Mouse (Mus musculus) liver, embryonic 12.5 days (tissue): Measurements from ENCODE around the gene Zfp821. TPM values are rescaled to one million over a fixed set of nuclear protein-coding genes. Genes with fewer than 3 reads are reported as not detected.

Source experiments
- ATAC-seq: fragments of 200-750 bp; cut with Nextera tagmentation; 2 replicates; pipeline ENCODE4 v1.8.0; 2017; ENCODE audit warnings: moderate number of reproducible peaks, mild to moderate bottlenecking, moderate library complexity
- H3K27ac ChIP-seq: fragments of 300-500 bp; sonication (generic); 2 replicates; pipeline ENCODE4 v1.5.1; 2016; ENCODE audit warnings: mild to moderate bottlenecking
- H3K27me3 ChIP-seq: fragments of 300-500 bp; sonication (generic); replicated peaks from 2 replicates; pipeline ENCODE4 v1.6.1; 2016; ENCODE audit warnings: mild to moderate bottlenecking, moderate library complexity
- H3K36me3 ChIP-seq: fragments of 300-500 bp; sonication (generic); 2 replicates; pipeline ENCODE4 v1.6.1; 2016; ENCODE audit warnings: mild to moderate bottlenecking, moderate library complexity
- H3K4me1 ChIP-seq: fragments of 300-500 bp; sonication (generic); 2 replicates; pipeline ENCODE4 v1.6.1; 2016
- H3K4me2 ChIP-seq: fragments of 300-500 bp; sonication (generic); 2 replicates; pipeline ENCODE4 v1.6.1; 2016; ENCODE audit warnings: mild to moderate bottlenecking, moderate library complexity
- H3K4me3 ChIP-seq: fragments of 300-500 bp; sonication (generic); 2 replicates; pipeline ENCODE4 v1.5.1; 2016; ENCODE audit warnings: mild to moderate bottlenecking, moderate library complexity
- H3K9ac ChIP-seq: fragments of 300-500 bp; sonication (generic); 2 replicates; pipeline ENCODE4 v1.6.1; 2016; ENCODE audit warnings: mild to moderate bottlenecking, moderate library complexity
- H3K9me3 ChIP-seq: fragments of 300-500 bp; sonication (generic); replicated peaks from 2 replicates; pipeline ENCODE4 v1.6.1; 2016; ENCODE audit warnings: mild to moderate bottlenecking, moderate library complexity
- WGBS: fragments of 180-500 bp; shearing (Covaris S2); methylation state at CpG from one replicate; pipeline ENCODE4 v1.1.7; 2016; ENCODE audit not compliant: insufficient replicate concordance; 5-methylcytosine and 5-hydroxymethylcytosine counted together
- polyA plus RNA-seq: library from polyadenylated mRNA; unstranded; fragments of >200 nt; fragmentation: Nextera tagmentation; extraction: Ambion mirVana; gene quantifications from 2 replicates; pipeline ENCODE4 v1.2.1, GENCODE M21; 2016

The Zfp821 gene
- polyA plus RNA-seq, 1 experiment from 2014 or later, result 11.4 TPM

- no peak for ATAC-seq
- 80% methylated on average over 3 of the region's 3 CpGs for WGBS
- Histone ChIP-seq H3K4me1 (no peaks in the 10 kb centered on the region), H3K9me3 (no peaks in the 10 kb centered on the region), H3K27ac (no peak overlapping the region), H3K4me3 (no peak overlapping the region), H3K4me2 (no peak overlapping the region), H3K9ac (no peak overlapping the region), H3K36me3 (peaks cover 75% of the 10 kb centered on the region), H3K27me3 (no peaks in the 10 kb centered on the region)
These were observed 19.8 kb downstream of the Zfp821 start for GRCm38 (mm10) chr8:109725106-109725505.

- WGBS, result 68% methylated on average over 3 of the region's 3 CpGs
- peaks cover 63% of the 10 kb centered on the region for H3K36me3 ChIP-seq
- no peak overlapping the region for H3K4me2 ChIP-seq
- peaks cover 5% of the 10 kb centered on the region for H3K4me1 ChIP-seq
- no peak overlapping the region for H3K9ac ChIP-seq
- no peaks in the 10 kb centered on the region for H3K27me3 ChIP-seq
- ATAC-seq, result no peak
- no peak overlapping the region for H3K4me3 ChIP-seq
- H3K9me3 ChIP-seq, result no peaks in the 10 kb centered on the region
- no peak overlapping the region for H3K27ac ChIP-seq
These were observed 25.7 kb downstream of the Zfp821 start for GRCm38 (mm10) chr8:109731012-109731411.

- WGBS, result 75% methylated on average over 3 of the region's 3 CpGs
- H3K27ac ChIP-seq, result no peak overlapping the region
- peaks cover 51% of the 10 kb centered on the region for H3K36me3 ChIP-seq
- no peak overlapping the region for H3K4me3 ChIP-seq
- no peak overlapping the region for H3K4me2 ChIP-seq
- H3K9ac ChIP-seq, result no peak overlapping the region
- H3K4me1 ChIP-seq, result peaks cover 15% of the 10 kb centered on the region
- no peak for ATAC-seq
- H3K9me3 ChIP-seq, result no peaks in the 10 kb centered on the region
- H3K27me3 ChIP-seq, result no peaks in the 10 kb centered on the region
These were observed 28.7 kb downstream of the Zfp821 start for GRCm38 (mm10) chr8:109734018-109734417.

GRCm38 (mm10) chr8:109736819-109737218 is 31.5 kb downstream of the Zfp821 start:
- 5% methylated on average over 8 of the region's 8 CpGs for WGBS
- no peak; the same call in 1 of the 2 replicates for ATAC-seq

GRCm38 (mm10) chr8:109737237-109738048 is 32.1 kb downstream of the Zfp821 start, which contains the start of gene Atxn1l:
Gene Atxn1l (minus strand): TSS chr8:109737739.
- Histone ChIP-seq H3K27ac (peak within 1 kb of the TSS; percentile 75), H3K9ac (peak within 1 kb of the TSS; percentile 91), H3K9me3 (no peaks in the 10 kb centered on the region), H3K4me3 (peak within 1 kb of the TSS; percentile 80), H3K27me3 (no peaks in the 10 kb centered on the region), H3K36me3 (peaks cover 27% of the 10 kb centered on the region), H3K4me1 (peaks cover 15% of the 10 kb centered on the region), H3K4me2 (peak within 1 kb of the TSS; percentile 79)
- ATAC-seq, result peak; percentile 89
- WGBS, result under 1% methylated on average over 59 of the region's 59 CpGs

More at GRCm38 (mm10) chr8:109736819-109737218, 31.5 kb downstream of the Zfp821 start:
- Histone ChIP-seq H3K27me3 (no peaks in the 10 kb centered on the region), H3K27ac (peak overlapping the region; percentile 75), H3K4me1 (peaks cover 15% of the 10 kb centered on the region), H3K9me3 (no peaks in the 10 kb centered on the region), H3K36me3 (peaks cover 33% of the 10 kb centered on the region), H3K9ac (peak overlapping the region; percentile 91), H3K4me2 (peak overlapping the region; percentile 79), H3K4me3 (peak overlapping the region; percentile 80)

GRCm38 (mm10) chr8:109738049-109738380 is 32.7 kb downstream of the Zfp821 start:
- no peak for ATAC-seq
- Histone ChIP-seq H3K4me1 (peaks cover 15% of the 10 kb centered on the region), H3K36me3 (peaks cover 21% of the 10 kb centered on the region), H3K4me2 (peak overlapping the region; percentile 79), H3K27me3 (no peaks in the 10 kb centered on the region), H3K27ac (0 out of 2 replicates have a peak overlapping the region, but pooled peaks have one; percentile 75), H3K4me3 (peak overlapping the region; percentile 80), H3K9ac (peak overlapping the region; percentile 91; the same call in 1 of the 2 replicates), H3K9me3 (no peaks in the 10 kb centered on the region)
- WGBS, result 76% methylated on average over 1 of the region's 1 CpGs

GRCm38 (mm10) chr8:109747468-109748199 is 42.3 kb downstream of the Zfp821 start:
- 79% methylated on average over 12 of the region's 12 CpGs for WGBS
- Histone ChIP-seq H3K4me3 (no peak overlapping the region), H3K27ac (no peak overlapping the region), H3K36me3 (no peaks in the 10 kb centered on the region), H3K9me3 (no peaks in the 10 kb centered on the region), H3K4me1 (no peaks in the 10 kb centered on the region), H3K4me2 (no peak overlapping the region), H3K9ac (no peak overlapping the region), H3K27me3 (no peaks in the 10 kb centered on the region)
- no peak for ATAC-seq

GRCm38 (mm10) chr8:109750274-109750673 is 44.9 kb downstream of the Zfp821 start:
- H3K9ac ChIP-seq, result no peak overlapping the region
- H3K36me3 ChIP-seq, result no peaks in the 10 kb centered on the region
- no peaks in the 10 kb centered on the region for H3K9me3 ChIP-seq
- WGBS, result 34% methylated on average over 5 of the region's 5 CpGs
- H3K4me1 ChIP-seq, result no peaks in the 10 kb centered on the region
- no peaks in the 10 kb centered on the region for H3K27me3 ChIP-seq
- no peak for ATAC-seq
- no peak overlapping the region for H3K4me3 ChIP-seq
- H3K27ac ChIP-seq, result no peak overlapping the region
- no peak overlapping the region for H3K4me2 ChIP-seq

- Histone ChIP-seq H3K36me3 (no peaks in the 10 kb centered on the region), H3K4me3 (no peak overlapping the region), H3K4me2 (no peak overlapping the region), H3K27ac (no peak overlapping the region), H3K27me3 (no peaks in the 10 kb centered on the region), H3K9me3 (no peaks in the 10 kb centered on the region), H3K9ac (no peak overlapping the region), H3K4me1 (no peaks in the 10 kb centered on the region)
- 44% methylated on average over 12 of the region's 12 CpGs for WGBS
- peak; percentile 37; the same call in 1 of the 2 replicates for ATAC-seq
These were observed 45.4 kb downstream of the Zfp821 start for GRCm38 (mm10) chr8:109750699-109751098.

- Histone ChIP-seq H3K4me3 (no peak overlapping the region), H3K4me2 (no peak overlapping the region), H3K27me3 (no peaks in the 10 kb centered on the region), H3K27ac (no peak overlapping the region), H3K4me1 (no peaks in the 10 kb centered on the region), H3K9ac (no peak overlapping the region), H3K36me3 (no peaks in the 10 kb centered on the region), H3K9me3 (no peaks in the 10 kb centered on the region)
- WGBS, result 72% methylated on average over 20 of the region's 20 CpGs
- no peak for ATAC-seq
These were observed 46.6 kb downstream of the Zfp821 start for GRCm38 (mm10) chr8:109751731-109752485.

- no peak for ATAC-seq
- H3K9ac ChIP-seq, result no peak overlapping the region
- WGBS, result 73% methylated on average over 8 of the region's 8 CpGs
These were observed 49.4 kb downstream of the Zfp821 start for GRCm38 (mm10) chr8:109754696-109755095.

More at GRCm38 (mm10) chr8:109754696-109755095, 49.4 kb downstream of the Zfp821 start:
- Histone ChIP-seq H3K36me3 (no peaks in the 10 kb centered on the region), H3K27ac (no peak overlapping the region), H3K27me3 (no peaks in the 10 kb centered on the region), H3K9me3 (no peaks in the 10 kb centered on the region), H3K4me1 (no peaks in the 10 kb centered on the region), H3K4me2 (no peak overlapping the region), H3K4me3 (no peak overlapping the region)
